Mouse (Mus musculus): ENCODE results near the gene Tfip11.

DNA sequence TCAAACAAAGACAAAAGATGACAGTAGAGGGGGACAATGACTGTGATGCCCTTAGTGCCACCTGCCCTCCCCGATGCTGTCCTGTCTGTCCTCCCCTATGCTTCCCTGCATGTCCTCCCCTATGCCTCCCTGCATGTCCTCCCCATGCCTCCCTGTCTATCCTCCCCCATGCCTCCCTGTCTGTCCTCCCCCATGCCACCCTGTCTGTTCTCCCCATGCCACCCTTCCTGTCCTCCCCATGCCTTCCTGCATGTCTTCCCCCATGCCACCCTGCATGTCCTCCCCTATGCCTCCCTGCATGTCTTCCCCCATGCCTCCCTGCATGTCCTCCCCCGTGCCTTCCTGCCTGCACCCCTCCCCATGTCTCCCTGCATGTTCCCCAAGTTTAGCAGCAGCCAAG, 26.0 kb upstream of the Tfip11 start:
- TF ChIP-seq POLR2A (IDR thresholded peaks at IDR 0.05; ENCODE audit: extremely low read depth, insufficient read depth, low read length) (no peak), CTCF (IDR thresholded peaks at IDR 0.05; ENCODE audit: extremely low read depth, insufficient read depth, low read length) (no peak)

Measured in cortical plate, adult 2 months (tissue).